Mouse (Mus musculus) MEL (cell line): ENCODE measurements at regions not wholly inside any gene's neighbourhood (a gene's known extent, or its start where the extent isn't known, plus 50 kb on each side); places are given as distances from the start of the nearest gene placed in this dataset.

Experiments used
- CHD1 ChIP-seq: IDR thresholded peaks from 2 replicates; pipeline ENCODE4 v1.6.1; 2012; ENCODE audit warnings: low read depth, mild to moderate bottlenecking, inconsistent platforms, low read length, improper control_type of control experiment
- CTCF ChIP-seq, 3 experiments: IDR thresholded peaks in 2 of 3; conservative IDR thresholded peaks in 1 of 3; 2 replicates each; pipeline ENCODE4 v1.5.1; 2011 to 2012; ENCODE audit warnings: low read length in 3 of 3, low read depth in 2 of 3, mild to moderate bottlenecking in 2 of 3, improper control_type of control experiment in 1 of 3, inconsistent platforms in 1 of 3, mixed read lengths in 1 of 3, moderate library complexity in 1 of 3; ENCODE audit not compliant: control insufficient read depth in 1 of 3, insufficient read depth in 1 of 3, poor library complexity in 1 of 3, severe bottlenecking in 1 of 3
- MYC ChIP-seq: IDR thresholded peaks from 2 replicates; pipeline ENCODE4 v1.6.1; 2011; ENCODE audit warnings: low read depth, mild to moderate bottlenecking, low read length, improper control_type of control experiment, moderate library complexity
- POLR2A ChIP-seq, 2 experiments: IDR thresholded peaks; 2 replicates each; pipeline ENCODE4 v1.6.1; 2011 to 2012; ENCODE audit warnings: low read length in 2 of 2, mild to moderate bottlenecking in 2 of 2, control low read depth in 1 of 2, improper control_type of control experiment in 1 of 2, low read depth in 1 of 2, moderate library complexity in 1 of 2; ENCODE audit not compliant: control insufficient read depth in 1 of 2, insufficient read depth in 1 of 2, poor library complexity in 1 of 2
- POLR2AphosphoS5 ChIP-seq: IDR thresholded peaks from 2 replicates; pipeline ENCODE4 v1.6.1; 2012; ENCODE audit warnings: low read depth, borderline replicate concordance, mild to moderate bottlenecking, inconsistent platforms, low read length, moderate library complexity, mixed read lengths
- RAD21 ChIP-seq: IDR thresholded peaks from 2 replicates; pipeline ENCODE4 v1.6.1; 2011; ENCODE audit warnings: mild to moderate bottlenecking, low read depth, low read length, improper control_type of control experiment
- RCOR1 ChIP-seq: IDR thresholded peaks from 2 replicates; pipeline ENCODE4 v1.6.1; 2012; ENCODE audit warnings: low read depth, mild to moderate bottlenecking, inconsistent platforms, low read length, improper control_type of control experiment
- SIN3A ChIP-seq: IDR thresholded peaks from 2 replicates; pipeline ENCODE4 v1.6.1; 2012; ENCODE audit warnings: low read length, improper control_type of control experiment, inconsistent platforms
- ZNF384 ChIP-seq: IDR thresholded peaks from 2 replicates; pipeline ENCODE4 v1.6.1; 2012; ENCODE audit warnings: low read depth, mild to moderate bottlenecking, inconsistent platforms, low read length, improper control_type of control experiment

- no peak for TF ChIP-seq CTCF (IDR thresholded peaks at IDR 0.05 in 2 of 3, conservative IDR thresholded peaks at IDR 0.05 in 1 of 3; ENCODE audit: control insufficient read depth in 1 of 3, insufficient read depth in 1 of 3, low read depth in 2 of 3, low read length in 3 of 3, poor library complexity in 1 of 3, severe bottlenecking in 1 of 3)
- TF ChIP-seq SIN3A, result no peak
- TF ChIP-seq MYC, result no peak
- TF ChIP-seq POLR2A (IDR thresholded peaks at IDR 0.05; ENCODE audit: control insufficient read depth in 1 of 2, insufficient read depth in 1 of 2, low read depth in 1 of 2, low read length in 2 of 2, poor library complexity in 1 of 2), result no peak
- no peak for TF ChIP-seq ZNF384
- no peak for TF ChIP-seq POLR2AphosphoS5
- TF ChIP-seq RAD21, result no peak
- no peak for TF ChIP-seq CHD1
- no peak for TF ChIP-seq RCOR1
Measured at GRCm38 (mm10) chr13:29092166-29092565, 138.7 kb upstream of the Sox4 start.
